Mouse (Mus musculus): ENCODE measurements at regions not wholly inside any gene's neighbourhood (a gene's known extent, or its start where the extent isn't known, plus 50 kb on each side); places are given as distances from the start of the nearest gene placed in this dataset.

DNA sequence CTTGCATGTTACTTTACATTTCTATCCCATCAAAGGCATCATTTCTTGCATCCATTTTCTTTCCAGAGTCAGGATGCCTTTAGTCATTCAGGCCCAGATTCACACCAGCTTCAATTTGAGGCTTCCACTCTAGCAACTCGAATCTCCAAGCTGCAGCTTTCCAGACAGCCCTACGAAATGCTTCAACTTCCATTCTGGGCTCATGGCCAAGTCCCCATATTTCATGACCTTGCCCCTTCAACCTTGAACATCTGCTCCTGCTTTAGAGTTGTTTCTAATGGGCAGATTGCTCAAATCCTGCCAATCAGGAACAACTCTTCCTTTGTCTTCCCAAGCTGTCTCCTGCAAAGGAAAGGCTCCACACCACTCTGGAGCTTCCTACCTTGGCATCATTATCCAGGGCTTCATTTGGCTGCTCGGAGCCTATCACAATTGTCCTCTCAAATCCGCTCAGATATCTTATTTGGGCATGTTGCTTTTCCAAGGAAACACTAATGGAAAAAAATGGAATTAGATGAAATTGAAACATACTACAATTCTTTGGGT is 104.4 kb upstream of the Prr30 start:
- TF ChIP-seq CEBPB (IDR thresholded peaks at IDR 0.05; ENCODE audit: low read depth) (no peak), CTCF (IDR thresholded peaks at IDR 0.05; ENCODE audit: control insufficient read depth, insufficient read depth, insufficient read length) (no peak), MAX (IDR thresholded peaks at IDR 0.05) (no peak), FOSL1 (IDR thresholded peaks at IDR 0.05; ENCODE audit: insufficient read depth, low read length, poor library complexity, severe bottlenecking) (no peak), USF1 (IDR thresholded peaks at IDR 0.05; ENCODE audit: low read depth) (no peak)

Measured in C2C12 (cell line).